Mouse (Mus musculus) stomach, postnatal 0 days (tissue): Measurements from ENCODE around the gene Gm10053.

ENCODE experiments used
- CTCF ChIP-seq: IDR thresholded peaks from 2 replicates; pipeline ENCODE4 v1.5.1; 2016; ENCODE audit warnings: antibody characterized with exemption, low read depth, mild to moderate bottlenecking, moderate library complexity
- EP300 ChIP-seq: optimal IDR thresholded peaks from 2 replicates; pipeline ENCODE3; 2016; ENCODE audit warnings: antibody characterized with exemption

GRCm38 (mm10) chr19:24886888-24887287 is 11.4 kb downstream of the Gm10053 start:
- TF ChIP-seq CTCF: no peak
- no peak for TF ChIP-seq EP300
